Mouse (Mus musculus) spleen, postnatal 0 days (tissue): ENCODE data around the gene Nif3l1. TPM values are rescaled to one million over a fixed set of nuclear protein-coding genes. Genes with fewer than 3 reads are reported as not detected.

ENCODE experiments used
- polyA plus RNA-seq: library from polyadenylated mRNA; unstranded; fragments of >200 nt; fragmentation: Nextera tagmentation; extraction: Ambion mirVana; gene quantifications from 2 replicates; pipeline ENCODE4 v1.2.1, GENCODE M21; 2015

Nif3l1 gene
- 19.3 and 19.8 TPM in 2 replicates for polyA plus RNA-seq

GRCm38 (mm10) chr1:58445143-58445722 lies at the start of gene Nif3l1, which contains the start of gene Ppil3:
Nif3l1 (plus strand) TSS chr1:58445151.
Ppil3 (minus strand) TSS chr1:58445486.

GRCm38 (mm10) chr1:58423371-58424248 lies 21.3 kb upstream of the Nif3l1 start, which contains the start of gene Clk1:
Clk1 (minus strand) TSS chr1:58424066.

DNA sequence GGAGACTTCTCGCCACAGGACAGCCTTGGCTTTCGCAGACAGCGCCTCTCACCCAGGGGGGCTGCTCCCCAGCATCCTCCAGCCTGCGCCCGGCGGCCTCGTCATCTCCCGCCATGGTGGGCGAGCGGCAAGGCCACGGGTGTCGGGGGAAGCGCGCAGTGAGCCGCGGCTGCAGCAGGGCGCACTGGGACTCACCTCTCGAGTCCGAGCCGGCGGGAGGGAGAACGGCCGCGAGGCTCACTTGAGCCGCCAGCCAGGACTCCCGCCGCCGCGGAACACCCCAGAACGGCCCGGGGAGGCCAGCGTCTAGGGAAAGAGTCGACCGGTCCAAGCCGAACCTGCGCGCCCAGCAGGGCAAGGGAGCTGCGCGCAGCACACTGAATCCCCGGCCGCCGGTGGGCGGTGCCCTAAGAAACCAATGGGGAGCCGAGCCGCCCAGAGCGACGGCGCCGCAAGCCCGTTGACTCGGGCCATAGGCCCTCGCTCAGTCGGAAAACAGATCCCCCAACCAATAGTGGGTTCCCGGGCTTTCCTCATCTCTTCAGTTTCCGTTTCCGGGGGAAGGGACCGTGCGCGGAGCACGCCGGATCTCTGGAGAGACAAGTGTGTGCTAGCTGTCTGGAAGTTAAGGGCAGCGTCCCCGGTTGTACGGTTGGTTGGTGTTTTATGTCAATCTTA lies 59.8 kb downstream of the Nif3l1 start, which contains the start of gene Orc2:
TSS of gene Orc2 (minus strand) at position 533 of the 678 bp plus-strand sequence.

Other genes starting within 250 kb of the Nif3l1 start
- gene Aox4, start 234.8 kb upstream of the Nif3l1 start, polyA plus RNA-seq: 0.04 and 0.10 TPM in 2 replicates
- gene Aox2, start 166.8 kb upstream of the Nif3l1 start, polyA plus RNA-seq: 0.04 TPM in 1 of 2 replicates, not detected in the other
- gene Bzw1, start 52.3 kb upstream of the Nif3l1 start, polyA plus RNA-seq: 176 and 182 TPM in 2 replicates
- gene Clk1, start 21.1 kb upstream of the Nif3l1 start, polyA plus RNA-seq: 167 and 178 TPM in 2 replicates
- gene Ppil3, start 335 bp downstream of the Nif3l1 start, polyA plus RNA-seq: 33.7 and 35.8 TPM in 2 replicates
- gene Orc2, start 60.0 kb downstream of the Nif3l1 start, polyA plus RNA-seq: 39.4 and 40.6 TPM in 2 replicates
- gene Fam126b, start 141.2 kb downstream of the Nif3l1 start, polyA plus RNA-seq: 3.7 and 4.4 TPM in 2 replicates
- gene Ndufb3, start 141.2 kb downstream of the Nif3l1 start, polyA plus RNA-seq: 167 and 170 TPM in 2 replicates